Mouse (Mus musculus): Measurements from ENCODE around the gene 0610010F05Rik. TPM values are rescaled to one million over a fixed set of nuclear protein-coding genes. Genes with fewer than 3 reads are reported as not detected.

The 0610010F05Rik gene
- polyA plus RNA-seq, 1 experiment from 2014 or later, result 8.2 TPM

- H3K4me2 ChIP-seq (ENCODE audit: low read depth, low read length), result no peak overlapping the region
- H3K4me3 ChIP-seq (ENCODE audit: low read depth, low read length), result no peak overlapping the region
- no peak overlapping the region for H3K9ac ChIP-seq (ENCODE audit: low read depth, low read length)
- WGBS (ENCODE audit: insufficient replicate concordance), result 74% methylated on average over 3 of the region's 3 CpGs
- no peaks in the 10 kb centered on the region for H3K27me3 ChIP-seq (ENCODE audit: control insufficient read depth, insufficient read depth, low read depth, low read length)
- H3K27ac ChIP-seq (ENCODE audit: low read length), result no peak overlapping the region
- ATAC-seq (ENCODE audit: low read depth), result no peak
- H3K36me3 ChIP-seq (ENCODE audit: control insufficient read depth, insufficient read depth), result no peaks in the 10 kb centered on the region
- H3K4me1 ChIP-seq (ENCODE audit: control insufficient read depth, low read depth, low read length), result no peaks in the 10 kb centered on the region
- H3K9me3 ChIP-seq (replicated peaks; ENCODE audit: control insufficient read depth, low read length), result no peaks in the 10 kb centered on the region
Measured at GRCm38 (mm10) chr11:23518981-23519380, 114.5 kb downstream of the 0610010F05Rik start.

DNA sequence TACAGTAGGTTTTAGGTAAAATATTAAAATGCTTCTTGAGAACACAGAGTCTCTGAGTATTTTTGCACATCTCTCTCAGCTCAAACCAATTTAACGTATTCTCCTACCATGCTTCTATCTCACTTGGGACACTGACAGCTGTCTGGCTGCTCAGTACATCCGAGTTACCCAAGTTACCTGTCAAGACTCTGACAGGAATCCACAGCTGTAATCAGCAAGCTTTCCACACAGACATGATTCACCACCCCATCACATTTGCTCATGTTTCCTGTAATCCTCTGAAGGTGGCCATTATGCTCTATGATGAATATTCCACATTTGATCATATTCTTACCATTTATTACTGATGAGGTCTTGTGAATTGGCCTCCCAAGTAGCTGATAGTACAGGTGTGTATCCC lies 118.1 kb downstream of the 0610010F05Rik start:
- Histone ChIP-seq H3K27ac (ENCODE audit: low read length) (no peak overlapping the region), H3K4me1 (ENCODE audit: control insufficient read depth, low read depth, low read length) (no peaks in the 10 kb centered on the region), H3K4me3 (ENCODE audit: low read depth, low read length) (no peak overlapping the region), H3K4me2 (ENCODE audit: low read depth, low read length) (no peak overlapping the region), H3K9me3 (replicated peaks; ENCODE audit: control insufficient read depth, low read length) (no peaks in the 10 kb centered on the region), H3K36me3 (ENCODE audit: control insufficient read depth, insufficient read depth) (no peaks in the 10 kb centered on the region), H3K27me3 (ENCODE audit: control insufficient read depth, insufficient read depth, low read depth, low read length) (no peaks in the 10 kb centered on the region), H3K9ac (ENCODE audit: low read depth, low read length) (no peak overlapping the region)
- no peak for ATAC-seq (ENCODE audit: low read depth)
- WGBS (ENCODE audit: insufficient replicate concordance), result 65% methylated on average over 2 of the region's 2 CpGs

Other genes with a start within 250 kb of the 0610010F05Rik start
- 23.7 and 25.5 TPM in 2 replicates for gene Ahsa2, start 135.6 kb downstream of the 0610010F05Rik start, polyA plus RNA-seq (2015; fragmentation: Nextera tagmentation; extraction: Ambion mirVana)
- not detected in 2 replicates for gene 1700093K21Rik, start 112.5 kb downstream of the 0610010F05Rik start, polyA plus RNA-seq (2015; fragmentation: Nextera tagmentation; extraction: Ambion mirVana)
- gene Pus10, start 32.0 kb upstream of the 0610010F05Rik start, polyA plus RNA-seq (2015; fragmentation: Nextera tagmentation; extraction: Ambion mirVana), result 9.7 and 11.4 TPM in 2 replicates
- 10.0 and 10.5 TPM in 2 replicates for gene Pex13, start 32.3 kb upstream of the 0610010F05Rik start, polyA plus RNA-seq (2015; fragmentation: Nextera tagmentation; extraction: Ambion mirVana)
- gene Rel, start 137.3 kb upstream of the 0610010F05Rik start, polyA plus RNA-seq (2015; fragmentation: Nextera tagmentation; extraction: Ambion mirVana), result 0.54 and 0.68 TPM in 2 replicates